Mouse (Mus musculus): Measurements from ENCODE around the gene Spag6.

The Spag6 gene

GRCm38 (mm10) chr2:18734394-18735127 is 40.7 kb downstream of the Spag6 start:
- no peak for DNase-seq (ENCODE audit: low read depth, low spot score)

DNA sequence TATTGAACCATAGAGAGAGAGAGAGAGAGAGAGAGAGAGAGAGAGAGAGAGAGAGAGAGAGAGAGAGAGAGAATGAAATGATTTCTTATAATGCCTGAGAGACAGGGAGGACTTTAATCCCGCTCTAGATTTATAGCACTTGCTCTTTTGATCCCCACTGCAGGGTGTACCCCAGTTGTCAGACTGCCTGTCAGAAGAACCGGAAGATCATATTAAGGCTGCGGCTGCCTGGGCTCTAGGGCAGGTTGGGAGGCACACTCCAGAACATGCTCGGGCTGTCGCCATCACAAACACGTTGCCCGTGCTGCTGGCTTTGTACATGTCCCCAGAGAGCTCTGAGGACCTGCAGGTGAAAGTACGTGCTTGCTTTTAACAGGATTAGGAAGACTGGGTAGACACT is 43.2 kb downstream of the Spag6 start:
- DNase-seq (ENCODE audit: low read depth, low spot score): no peak

- no peak for DNase-seq (ENCODE audit: low read depth, low spot score)
Measured at GRCm38 (mm10) chr2:18739216-18739615, 45.4 kb downstream of the Spag6 start.

DNA sequence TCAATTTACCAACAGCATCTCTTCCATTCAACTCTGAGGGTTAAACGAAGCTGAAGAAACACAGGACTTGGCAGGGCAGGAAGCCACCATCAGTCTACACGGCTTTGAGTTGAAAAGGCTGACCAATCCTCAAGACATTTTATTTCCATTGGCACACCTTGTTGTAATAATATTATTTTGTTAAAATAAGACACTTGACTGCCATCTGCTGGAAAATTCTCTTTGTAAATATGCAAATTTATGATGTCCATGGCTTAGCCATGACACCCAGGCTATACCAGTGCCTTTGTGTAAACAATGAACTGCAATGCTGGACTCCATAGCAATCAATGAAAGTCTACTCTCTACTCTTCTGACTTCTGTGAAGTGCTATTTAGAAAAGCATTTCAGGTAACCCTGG is 62.3 kb downstream of the Spag6 start:
- DNase-seq (ENCODE audit: low read depth, low spot score): no peak

- DNase-seq (ENCODE audit: low read depth, low spot score): no peak
Measured at GRCm38 (mm10) chr2:18764846-18765245, 71.0 kb downstream of the Spag6 start.

GRCm38 (mm10) chr2:18765481-18766249 is 71.8 kb downstream of the Spag6 start:
- no peak for DNase-seq (ENCODE audit: low read depth, low spot score)

- no peak for DNase-seq (ENCODE audit: low read depth, low spot score)
Measured at GRCm38 (mm10) chr2:18766441-18766820, 72.6 kb downstream of the Spag6 start.

GRCm38 (mm10) chr2:18766821-18767541 is 73.1 kb downstream of the Spag6 start:
- DNase-seq (ENCODE audit: low read depth, low spot score): peak; percentile 29

DNA sequence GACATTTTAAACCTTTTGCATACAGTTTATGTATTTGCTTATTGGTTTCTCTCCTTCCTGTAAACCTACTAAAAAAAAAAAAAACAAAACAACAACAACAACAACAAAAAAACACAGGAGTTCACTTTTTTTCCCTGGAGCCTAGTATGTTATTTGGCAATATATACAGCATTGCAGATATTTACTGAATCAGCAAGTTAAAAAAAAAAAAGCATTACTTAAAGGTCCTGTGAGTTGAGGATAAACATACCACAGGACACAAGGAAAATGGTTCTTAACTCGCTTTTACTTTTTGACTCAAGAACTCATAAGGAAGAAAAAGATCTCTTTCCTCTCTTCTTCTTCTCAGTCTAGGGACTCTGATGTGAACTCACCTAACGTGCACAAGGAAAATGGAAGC is 74.6 kb downstream of the Spag6 start:
- no peak for DNase-seq (ENCODE audit: low read depth, low spot score)

GRCm38 (mm10) chr2:18772413-18772812 is 78.6 kb downstream of the Spag6 start:
- DNase-seq (ENCODE audit: low read depth, low spot score): no peak

DNA sequence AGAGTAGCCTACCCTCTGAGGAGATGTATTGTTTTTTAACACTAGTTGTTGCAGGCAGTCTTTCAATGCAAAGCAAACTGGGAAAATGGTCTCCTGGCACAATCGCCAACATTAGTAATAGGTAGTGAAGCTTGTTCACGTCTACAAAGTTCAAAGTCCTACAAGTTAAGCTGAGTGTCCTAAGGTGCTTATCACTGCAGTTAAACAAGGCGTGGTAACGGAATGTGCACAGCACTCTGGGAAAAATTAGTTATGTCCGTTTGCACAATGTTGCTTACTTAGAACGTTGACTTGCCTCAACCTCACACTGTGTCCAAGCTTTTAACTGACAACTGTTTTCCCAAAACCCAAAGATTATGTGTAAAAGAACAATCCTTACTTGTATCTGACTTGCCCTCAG is 80.5 kb downstream of the Spag6 start:
- DNase-seq (ENCODE audit: low read depth, low spot score): no peak

DNA sequence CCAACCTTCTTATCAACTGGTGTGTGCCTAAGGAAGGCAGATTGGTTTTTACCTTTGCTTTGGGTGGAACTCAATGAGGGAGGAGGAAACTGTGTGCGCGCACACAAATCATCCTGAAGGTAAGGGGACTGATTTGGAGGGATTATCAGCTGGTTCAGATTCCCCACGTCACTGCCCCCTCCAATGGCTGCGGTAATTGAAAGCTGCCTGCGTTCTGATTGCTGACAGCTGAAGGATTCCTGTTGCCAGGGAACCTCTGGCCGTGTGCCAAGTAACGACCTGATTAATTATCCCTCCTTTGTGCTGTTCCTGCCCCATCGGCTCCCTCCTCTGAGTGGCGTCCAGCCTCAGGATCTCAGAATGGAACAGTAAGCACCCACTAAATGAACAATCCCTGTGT is 84.4 kb downstream of the Spag6 start:
- no peak for DNase-seq (ENCODE audit: low read depth, low spot score)

DNA sequence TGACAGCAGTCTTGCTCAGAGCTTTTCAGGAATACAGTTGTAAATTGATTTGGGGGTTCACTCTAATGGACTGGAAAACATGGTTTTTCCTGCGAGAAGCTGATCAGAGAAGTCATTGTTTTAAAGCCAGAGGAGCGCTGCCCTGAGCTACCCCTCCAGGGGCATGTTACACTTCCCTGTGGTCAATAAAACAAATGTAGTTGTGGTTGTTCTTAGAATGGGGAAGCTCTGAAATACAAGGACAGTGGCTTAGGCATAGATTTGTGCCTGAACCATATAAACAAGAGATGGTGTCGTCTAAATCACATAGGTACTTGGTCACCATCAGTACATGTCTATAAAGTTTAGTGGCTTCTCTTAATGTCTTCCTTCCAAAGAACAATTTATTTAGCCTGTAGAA is 86.0 kb downstream of the Spag6 start:
- DNase-seq (ENCODE audit: low read depth, low spot score): no peak

GRCm38 (mm10) chr2:18781296-18781695 is 87.5 kb downstream of the Spag6 start:
- DNase-seq (ENCODE audit: low read depth, low spot score): no peak

DNA sequence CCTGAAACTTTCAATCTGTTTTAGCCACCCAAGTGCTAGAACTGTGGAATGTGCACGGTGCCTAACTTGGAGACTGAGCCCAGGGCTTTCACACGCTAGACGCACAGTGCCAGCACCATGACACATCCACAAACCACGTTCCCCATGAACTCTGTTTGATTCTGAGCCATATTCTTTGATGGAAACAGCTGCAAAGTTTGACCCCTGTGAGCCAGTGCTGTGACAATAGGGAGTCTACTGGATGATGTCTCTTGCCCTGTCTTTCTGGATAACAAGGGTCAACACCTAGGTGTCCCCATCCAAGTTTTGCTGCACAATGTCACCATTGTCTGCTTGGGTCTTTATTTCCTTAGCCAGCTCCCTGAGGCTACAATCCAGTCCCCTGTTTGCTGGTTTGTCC is 100.4 kb downstream of the Spag6 start:
- no peak for DNase-seq (ENCODE audit: low read depth, low spot score)

DNA sequence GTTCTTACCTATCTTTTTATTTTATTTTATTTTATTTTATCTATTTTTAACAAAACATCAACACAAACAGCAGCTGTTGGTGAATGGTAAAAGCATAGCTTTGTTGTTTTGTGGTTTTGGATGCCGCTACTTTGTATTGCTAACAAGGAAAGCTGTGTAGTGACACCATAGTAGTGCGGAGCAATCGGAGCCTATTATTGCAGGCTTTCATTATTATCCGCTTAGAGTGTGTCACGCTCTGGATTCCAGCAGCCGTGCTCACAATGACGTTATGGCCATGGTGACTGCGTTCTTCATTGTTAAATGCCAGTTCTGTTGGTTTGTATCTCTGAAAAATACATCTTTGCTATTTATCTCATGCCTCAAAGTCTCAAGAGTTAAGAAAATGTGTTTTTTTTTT is 103.9 kb downstream of the Spag6 start:
- DNase-seq (ENCODE audit: low read depth, low spot score): no peak

DNA sequence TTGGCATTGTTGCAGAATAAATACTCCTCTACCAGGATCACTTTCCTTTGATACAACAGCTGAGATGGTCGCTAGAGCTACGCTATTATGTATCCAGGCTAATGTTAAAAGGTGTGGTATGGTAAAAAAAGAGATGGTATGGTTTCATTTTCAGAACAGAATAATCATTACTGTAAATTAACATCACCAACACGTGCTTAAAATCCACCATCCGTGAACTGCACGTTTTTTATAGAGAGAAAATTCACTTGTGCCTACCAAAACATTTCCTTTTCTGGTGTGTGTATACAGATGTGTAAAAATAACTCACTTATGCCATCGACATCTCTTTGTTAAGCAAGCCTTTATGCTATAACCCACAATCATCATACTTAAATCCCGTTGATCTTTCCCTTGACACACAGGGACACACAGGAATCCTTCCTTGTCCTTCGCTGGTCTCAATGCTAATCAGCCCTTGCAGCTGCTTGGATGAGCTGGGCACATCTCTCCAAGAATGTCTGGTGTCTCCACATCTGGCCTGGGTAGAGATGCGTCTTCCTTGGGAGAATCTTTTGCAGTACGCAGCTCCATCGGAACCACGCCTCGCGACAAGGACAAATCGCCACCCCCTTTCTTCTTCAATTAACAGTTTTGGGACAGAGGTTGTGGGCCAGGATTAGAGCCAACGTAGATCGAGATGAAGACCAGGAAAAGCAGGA is 105.6 kb downstream of the Spag6 start:
- no peak for DNase-seq (ENCODE audit: low read depth, low spot score)
